Mouse (Mus musculus): Measurements from ENCODE around the gene Cacna1s. TPM values are rescaled to one million over a fixed set of nuclear protein-coding genes. Genes with fewer than 3 reads are reported as not detected.

The Cacna1s gene
- polyA plus RNA-seq, 1 experiment, result not detected

DNA sequence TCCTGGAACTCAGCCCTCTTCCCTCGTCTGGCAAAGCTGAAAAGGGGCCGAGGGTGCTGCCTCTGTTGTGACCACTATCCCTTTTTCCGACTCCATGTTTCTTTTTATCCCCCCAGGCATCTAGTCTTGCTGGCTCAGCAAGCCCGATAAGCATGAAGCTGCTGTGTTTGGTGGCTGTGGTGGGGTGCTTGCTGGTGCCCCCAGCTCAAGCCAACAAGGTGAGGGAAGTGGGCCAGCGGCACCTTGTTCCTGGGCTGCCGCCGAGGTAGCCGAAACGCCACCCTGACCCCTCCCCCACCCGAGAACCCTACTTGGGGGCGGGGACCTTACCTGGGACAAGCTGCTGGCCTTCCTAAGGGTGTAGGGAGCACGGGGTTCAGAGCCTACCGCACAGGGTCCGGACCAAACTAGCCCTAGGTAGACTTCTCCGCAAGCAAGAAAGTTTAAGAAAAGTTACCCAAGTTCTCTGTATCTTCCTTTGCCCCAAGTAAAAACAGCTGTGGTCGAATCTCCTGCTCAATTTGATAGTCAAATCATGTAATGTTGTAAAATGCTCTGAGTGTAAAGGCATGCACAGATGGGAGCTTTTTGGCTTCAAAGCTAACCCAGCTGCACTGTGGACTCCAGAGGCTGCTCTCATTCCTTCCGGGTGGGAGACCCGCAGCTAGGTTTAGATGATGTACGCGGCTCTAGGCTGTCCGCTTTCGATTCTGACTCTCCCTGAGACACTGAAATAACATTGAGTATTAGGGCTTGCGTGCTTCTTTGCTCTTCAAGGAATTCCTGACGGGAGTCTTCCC, 34.0 kb upstream of the Cacna1s start:
- TF ChIP-seq CTCF (IDR thresholded peaks at IDR 0.05; ENCODE audit: low read depth, low read length) (no peak), POLR2A (IDR thresholded peaks at IDR 0.05; ENCODE audit: borderline replicate concordance, low read depth, low read length) (no peak)

DNA sequence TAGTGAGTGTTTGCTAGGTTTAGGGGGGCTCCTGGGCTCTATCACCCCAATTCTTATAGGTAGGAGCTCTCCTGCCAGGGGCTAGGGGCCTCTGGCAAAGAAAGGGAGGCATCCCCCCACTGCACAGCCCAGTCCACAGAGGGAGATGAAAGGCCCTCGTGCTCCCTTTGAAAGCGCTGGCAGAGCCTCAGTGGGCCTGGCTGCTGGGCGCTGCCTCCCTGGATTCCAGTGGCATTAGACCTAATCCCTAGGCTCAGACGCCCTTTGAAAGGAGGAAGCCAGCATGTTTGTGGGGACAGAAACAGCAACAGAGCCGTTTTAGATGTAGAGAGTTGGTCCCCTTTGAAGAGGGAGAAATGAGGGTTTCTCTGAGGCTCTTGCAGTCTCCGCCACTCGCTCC, 22.3 kb upstream of the Cacna1s start:
- Histone ChIP-seq H3K4me3 (ENCODE audit: insufficient read depth, low read length) (no peak overlapping the region), H3K27ac (ENCODE audit: insufficient read depth, low read depth, low read length) (no peak overlapping the region), H3K4me1 (ENCODE audit: control insufficient read depth, insufficient read depth, low read length) (no peaks in the 10 kb centered on the region)
- TF ChIP-seq CTCF (IDR thresholded peaks at IDR 0.05; ENCODE audit: low read depth, low read length), result no peak
- no peak for TF ChIP-seq POLR2A (IDR thresholded peaks at IDR 0.05; ENCODE audit: borderline replicate concordance, low read depth, low read length)

More for the DNA sequence above, 34.0 kb upstream of the Cacna1s start:
- Histone ChIP-seq H3K4me3 (ENCODE audit: insufficient read depth, low read length) (peak overlapping the region; percentile 78), H3K27ac (ENCODE audit: insufficient read depth, low read depth, low read length) (no peak overlapping the region), H3K4me1 (ENCODE audit: control insufficient read depth, insufficient read depth, low read length) (peaks cover 6% of the 10 kb centered on the region)

DNA sequence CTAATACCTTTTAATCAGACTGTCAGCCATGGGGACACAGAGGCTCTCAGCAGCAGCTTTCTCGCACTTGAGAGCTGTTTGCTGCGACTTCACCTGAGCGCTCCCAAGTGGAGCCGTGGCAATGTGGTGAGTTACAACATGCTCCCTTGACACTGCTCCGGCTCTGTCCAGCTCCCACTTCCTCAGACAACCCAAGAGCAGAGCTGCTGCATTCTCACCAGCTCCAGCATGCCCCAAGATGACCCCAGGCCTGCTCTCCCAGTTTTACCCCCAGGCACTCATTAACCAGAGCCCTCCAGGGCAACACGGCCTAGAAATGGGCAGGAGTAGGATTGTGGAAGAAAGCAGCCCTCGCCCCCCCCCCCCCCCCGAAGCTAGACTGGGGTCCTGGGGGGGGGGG, 20.9 kb upstream of the Cacna1s start:
- TF ChIP-seq POLR2A (IDR thresholded peaks at IDR 0.05; ENCODE audit: borderline replicate concordance, low read depth, low read length), result no peak
- no peak for TF ChIP-seq CTCF (IDR thresholded peaks at IDR 0.05; ENCODE audit: low read depth, low read length)

DNA sequence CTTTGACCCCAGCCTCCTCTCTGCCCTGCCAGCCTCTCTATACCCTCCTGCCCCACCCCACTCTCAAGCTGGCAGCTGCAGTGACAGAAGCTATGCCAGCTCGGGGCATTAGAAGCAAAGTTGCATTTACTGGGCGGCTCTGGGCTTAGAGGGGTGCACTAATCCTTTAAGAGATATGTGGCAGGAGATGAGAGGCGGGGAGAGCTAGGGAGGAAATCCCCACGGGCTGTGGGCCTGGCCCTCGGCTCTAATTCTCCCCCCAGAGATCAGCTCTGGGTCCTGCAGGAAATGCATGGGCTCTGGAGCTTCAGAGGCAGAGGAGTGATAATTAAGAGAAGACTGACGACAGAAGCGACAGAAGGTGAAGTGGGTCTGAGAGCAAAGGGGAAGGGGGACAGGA, 19.6 kb upstream of the Cacna1s start:
- no peak overlapping the region for H3K4me3 ChIP-seq (ENCODE audit: insufficient read depth, low read length)
- H3K27ac ChIP-seq (ENCODE audit: insufficient read depth, low read depth, low read length), result no peak overlapping the region
- TF ChIP-seq CTCF (IDR thresholded peaks at IDR 0.05; ENCODE audit: low read depth, low read length), result no peak
- no peak for TF ChIP-seq POLR2A (IDR thresholded peaks at IDR 0.05; ENCODE audit: borderline replicate concordance, low read depth, low read length)
- no peaks in the 10 kb centered on the region for H3K4me1 ChIP-seq (ENCODE audit: control insufficient read depth, insufficient read depth, low read length)

More for the DNA sequence above, 20.9 kb upstream of the Cacna1s start:
- H3K4me1 ChIP-seq (ENCODE audit: control insufficient read depth, insufficient read depth, low read length), result no peaks in the 10 kb centered on the region
- no peak overlapping the region for H3K27ac ChIP-seq (ENCODE audit: insufficient read depth, low read depth, low read length)
- no peak overlapping the region for H3K4me3 ChIP-seq (ENCODE audit: insufficient read depth, low read length)

DNA sequence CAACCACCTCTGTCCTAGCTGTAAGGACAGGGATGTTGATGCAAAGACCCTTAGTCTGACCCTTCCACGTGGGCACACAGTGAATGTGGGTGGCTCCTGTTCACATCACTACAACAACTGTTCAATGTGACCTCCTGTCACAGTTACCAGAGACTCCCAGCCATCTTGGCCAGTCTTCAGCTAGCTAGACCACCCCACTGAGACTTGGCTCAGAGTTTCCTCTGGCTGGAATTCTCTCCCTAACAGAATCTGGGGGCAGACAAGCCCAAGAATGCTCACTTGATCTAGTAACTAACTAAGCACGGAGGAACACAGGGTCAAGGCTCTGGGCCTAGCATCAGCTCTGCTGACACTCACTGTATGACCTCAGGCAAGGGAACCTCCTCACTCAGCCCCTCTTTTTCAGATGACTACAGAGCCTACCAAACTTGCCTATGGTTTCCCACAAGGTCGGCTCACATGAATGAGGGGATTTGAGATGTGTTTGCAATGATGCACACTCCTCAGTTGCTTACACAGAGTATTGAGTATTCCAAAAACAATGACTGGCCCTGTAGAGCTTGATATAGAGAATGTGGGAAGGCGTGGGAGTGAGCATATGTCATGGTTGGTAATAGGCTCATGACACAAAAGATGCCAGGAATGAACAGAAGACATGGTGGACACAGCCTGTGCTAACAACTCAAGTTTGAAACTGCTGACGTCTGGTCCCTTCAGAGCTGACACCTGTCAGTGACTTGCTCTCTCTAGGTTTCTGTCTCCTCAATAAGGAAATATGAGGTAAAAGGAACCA, 13.6 kb upstream of the Cacna1s start:
- H3K4me3 ChIP-seq (ENCODE audit: insufficient read depth, low read length), result no peak overlapping the region
- H3K4me1 ChIP-seq (ENCODE audit: control insufficient read depth, insufficient read depth, low read length), result no peaks in the 10 kb centered on the region
- no peak overlapping the region for H3K27ac ChIP-seq (ENCODE audit: insufficient read depth, low read depth, low read length)
- no peak for TF ChIP-seq POLR2A (IDR thresholded peaks at IDR 0.05; ENCODE audit: borderline replicate concordance, low read depth, low read length)
- no peak for TF ChIP-seq CTCF (IDR thresholded peaks at IDR 0.05; ENCODE audit: low read depth, low read length)

DNA sequence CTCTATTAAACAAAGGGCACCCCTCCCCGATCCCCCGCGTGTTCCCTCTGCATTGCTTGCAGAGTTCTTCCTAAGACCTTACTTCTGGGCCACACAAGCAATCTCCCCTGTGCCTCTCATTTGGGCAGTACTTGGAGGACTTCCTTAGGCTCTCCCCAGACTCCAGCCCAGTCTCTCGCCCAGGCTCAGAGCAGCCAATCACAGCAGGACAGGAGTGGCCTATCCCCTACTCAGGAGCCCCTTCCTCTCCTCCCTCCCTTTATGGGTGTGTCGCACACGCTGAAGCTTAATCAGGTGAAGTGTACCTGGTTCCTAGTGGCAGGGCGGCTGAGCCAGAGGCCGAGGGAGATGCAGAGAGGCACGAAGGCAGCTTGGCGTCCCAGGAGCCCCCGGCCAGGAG, 12.1 kb upstream of the Cacna1s start:
- TF ChIP-seq POLR2A (IDR thresholded peaks at IDR 0.05; ENCODE audit: borderline replicate concordance, low read depth, low read length) (no peak), CTCF (IDR thresholded peaks at IDR 0.05; ENCODE audit: low read depth, low read length) (no peak)
- no peaks in the 10 kb centered on the region for H3K4me1 ChIP-seq (ENCODE audit: control insufficient read depth, insufficient read depth, low read length)
- H3K4me3 ChIP-seq (ENCODE audit: insufficient read depth, low read length), result no peak overlapping the region
- H3K27ac ChIP-seq (ENCODE audit: insufficient read depth, low read depth, low read length), result no peak overlapping the region

DNA sequence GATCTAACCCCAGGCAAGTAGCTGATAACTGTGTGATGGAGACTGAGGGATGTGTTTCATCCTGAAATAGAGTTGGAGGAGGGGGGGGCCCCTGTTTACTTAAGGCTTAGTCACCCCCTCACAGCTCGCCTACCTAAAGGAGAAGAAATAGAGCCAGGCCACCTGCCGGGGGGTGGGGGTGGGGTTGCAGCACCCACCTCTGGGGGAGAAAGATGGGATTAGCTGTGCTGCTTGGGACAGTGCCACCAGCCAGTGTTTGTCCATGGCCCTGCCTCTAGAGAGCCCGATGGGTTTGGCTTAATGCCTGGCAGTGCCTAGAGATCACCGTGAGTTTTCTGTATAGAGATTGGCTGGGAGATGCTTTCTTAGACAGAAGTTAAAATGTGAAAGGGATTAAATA, 11.7 kb upstream of the Cacna1s start:
- TF ChIP-seq CTCF (IDR thresholded peaks at IDR 0.05; ENCODE audit: low read depth, low read length), result no peak
- TF ChIP-seq POLR2A (IDR thresholded peaks at IDR 0.05; ENCODE audit: borderline replicate concordance, low read depth, low read length), result no peak
- H3K4me1 ChIP-seq (ENCODE audit: control insufficient read depth, insufficient read depth, low read length), result no peaks in the 10 kb centered on the region

DNA sequence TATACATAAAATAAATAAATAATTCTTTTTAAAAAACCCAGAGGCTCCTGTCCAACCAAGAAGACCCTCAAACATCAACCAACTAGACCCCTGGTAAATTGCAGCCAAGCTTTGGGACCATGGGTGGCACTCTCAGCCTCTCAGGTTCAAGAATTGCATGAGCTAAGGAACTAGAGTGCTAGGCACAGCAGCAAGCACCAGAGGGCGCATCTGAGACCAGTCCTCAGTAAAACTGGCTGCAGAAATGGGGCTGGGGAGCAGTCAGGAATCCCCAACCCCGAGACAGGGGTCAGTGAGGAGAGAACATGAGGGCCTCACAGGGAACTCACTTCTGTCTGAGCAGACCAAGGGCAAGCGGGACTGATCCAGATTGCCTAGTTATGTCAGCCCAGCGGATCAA, 6.8 kb upstream of the Cacna1s start:
- TF ChIP-seq POLR2A (IDR thresholded peaks at IDR 0.05; ENCODE audit: borderline replicate concordance, low read depth, low read length) (no peak), CTCF (IDR thresholded peaks at IDR 0.05; ENCODE audit: low read depth, low read length) (peak; percentile 67)
- H3K4me1 ChIP-seq (ENCODE audit: control insufficient read depth, insufficient read depth, low read length), result no peaks in the 10 kb centered on the region
- no peak overlapping the region for H3K27ac ChIP-seq (ENCODE audit: insufficient read depth, low read depth, low read length)

More for the DNA sequence above, 11.7 kb upstream of the Cacna1s start:
- Histone ChIP-seq H3K27ac (ENCODE audit: insufficient read depth, low read depth, low read length) (no peak overlapping the region), H3K4me3 (ENCODE audit: insufficient read depth, low read length) (no peak overlapping the region)

DNA sequence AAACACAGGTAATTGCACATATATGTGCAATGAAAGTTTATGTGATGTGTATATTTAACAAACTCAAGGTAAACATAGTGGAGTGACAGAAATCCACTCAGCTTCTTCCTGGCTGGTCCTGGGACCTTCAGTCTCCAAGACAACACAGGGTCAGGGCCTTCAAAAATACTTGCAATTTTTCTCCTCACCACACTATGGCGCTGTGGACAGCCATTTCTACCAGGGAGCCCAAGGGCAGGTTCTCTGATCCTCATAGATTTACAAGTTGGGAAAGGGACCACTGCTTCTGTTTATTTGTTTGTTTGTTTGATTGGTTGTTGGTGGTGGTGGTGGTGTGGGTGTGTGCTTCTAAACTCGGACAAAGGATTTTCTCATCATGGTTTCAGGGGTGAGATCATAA, 5.1 kb upstream of the Cacna1s start:
- no peak for TF ChIP-seq CTCF (IDR thresholded peaks at IDR 0.05; ENCODE audit: low read depth, low read length)
- TF ChIP-seq POLR2A (IDR thresholded peaks at IDR 0.05; ENCODE audit: borderline replicate concordance, low read depth, low read length), result no peak
- Histone ChIP-seq H3K27ac (ENCODE audit: insufficient read depth, low read depth, low read length) (no peak overlapping the region), H3K4me3 (ENCODE audit: insufficient read depth, low read length) (no peak overlapping the region), H3K4me1 (ENCODE audit: control insufficient read depth, insufficient read depth, low read length) (no peaks in the 10 kb centered on the region)

More for the DNA sequence above, 6.8 kb upstream of the Cacna1s start:
- no peak overlapping the region for H3K4me3 ChIP-seq (ENCODE audit: insufficient read depth, low read length)

DNA sequence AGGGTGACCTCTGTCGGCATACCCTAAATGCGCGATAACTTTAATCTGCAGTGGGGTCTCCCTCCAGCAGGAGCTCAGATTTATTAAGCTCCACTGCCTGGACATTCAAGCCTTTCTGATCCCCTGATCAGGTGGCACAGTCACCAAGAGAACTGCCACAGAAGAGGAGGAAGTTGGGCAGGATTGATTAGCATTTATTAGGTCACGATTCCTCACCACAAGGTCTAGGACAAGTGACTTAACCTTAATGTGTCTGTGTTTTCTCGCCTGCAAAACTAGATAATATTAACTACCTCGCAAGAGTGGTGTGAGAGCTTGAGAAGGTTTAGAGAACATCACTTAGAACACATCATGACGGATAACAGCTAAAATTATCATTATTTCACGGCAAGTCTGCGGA, 4.7 kb upstream of the Cacna1s start:
- TF ChIP-seq CTCF (IDR thresholded peaks at IDR 0.05; ENCODE audit: low read depth, low read length), result no peak
- no peak for TF ChIP-seq POLR2A (IDR thresholded peaks at IDR 0.05; ENCODE audit: borderline replicate concordance, low read depth, low read length)
- no peak overlapping the region for H3K4me3 ChIP-seq (ENCODE audit: insufficient read depth, low read length)
- H3K4me1 ChIP-seq (ENCODE audit: control insufficient read depth, insufficient read depth, low read length), result no peaks in the 10 kb centered on the region
- no peak overlapping the region for H3K27ac ChIP-seq (ENCODE audit: insufficient read depth, low read depth, low read length)
